Mouse (Mus musculus) stomach, postnatal 0 days (tissue): ENCODE data around the gene Rcan1.

Experiments used
- CTCF ChIP-seq: IDR thresholded peaks from 2 replicates; pipeline ENCODE4 v1.5.1; 2016; ENCODE audit warnings: antibody characterized with exemption, low read depth, mild to moderate bottlenecking, moderate library complexity
- EP300 ChIP-seq: optimal IDR thresholded peaks from 2 replicates; pipeline ENCODE3; 2016; ENCODE audit warnings: antibody characterized with exemption

GRCm38 (mm10) chr16:92421147-92421934, 49.3 kb downstream of the Rcan1 start:
- TF ChIP-seq CTCF = peak; percentile 57
- TF ChIP-seq EP300 = no peak
